Mouse (Mus musculus): Measurements from ENCODE around the gene Gabrb3. TPM values are rescaled to one million over a fixed set of nuclear protein-coding genes. Genes with fewer than 3 reads are reported as not detected.
A peak's percentile ranks its signal among the peaks of the same experiment; 100 is the strongest.

The Gabrb3 gene
- total and polyA plus RNA-seq, 2 experiments from 2014 or later: 58.0 to 159 TPM

DNA sequence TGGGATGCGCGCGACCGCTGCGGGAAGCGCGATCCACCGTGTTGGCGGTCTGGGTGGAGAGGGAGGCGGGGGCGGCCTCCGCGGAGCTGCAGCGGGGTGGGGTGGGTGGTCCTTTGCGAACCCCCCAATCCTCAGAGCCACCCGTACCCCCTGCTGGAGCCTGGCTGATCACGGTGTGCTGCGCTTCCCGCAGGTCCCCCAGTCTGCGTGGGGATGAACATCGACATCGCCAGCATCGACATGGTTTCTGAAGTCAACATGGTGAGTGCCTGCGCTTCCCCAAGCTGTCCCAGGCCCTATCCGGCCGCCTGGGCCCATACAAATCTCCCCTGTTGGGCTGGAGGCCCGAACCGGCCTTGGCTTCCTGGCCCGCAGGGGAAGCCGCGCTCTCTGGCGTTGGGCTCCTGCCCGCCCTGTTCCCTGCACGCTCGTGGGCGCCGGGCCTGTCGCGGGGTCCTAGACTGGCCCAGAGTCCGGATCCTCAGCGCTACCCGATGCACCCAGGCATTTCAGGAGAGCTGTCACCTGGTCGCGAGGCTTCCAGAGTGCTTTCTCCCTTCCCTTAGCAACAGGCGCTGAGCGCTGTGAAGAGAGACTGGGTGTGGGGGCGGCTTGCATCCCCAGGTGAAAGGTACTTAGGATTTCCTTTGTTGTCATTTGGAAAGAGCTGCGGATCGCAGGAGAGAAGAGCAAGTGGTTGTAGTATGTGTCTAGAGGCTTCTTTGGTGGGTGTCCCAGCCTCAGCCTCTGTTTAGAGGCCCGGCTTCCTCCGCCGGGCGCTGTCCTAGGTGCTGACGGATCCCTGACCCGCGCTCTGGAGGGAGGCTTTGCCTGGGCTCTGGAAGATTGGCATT lies 172.3 kb downstream of the Gabrb3 start:
- peak; percentile 34 for DNase-seq (ENCODE audit: low spot score)
- WGBS: under 1% methylated on average over 53 of the region's 56 CpGs
- peaks cover 10% of the 10 kb centered on the region; the same call in 1 of the 2 replicates for H3K4me1 ChIP-seq (ENCODE audit: insufficient read depth, low read length)
- H3K4me2 ChIP-seq (ENCODE audit: low read depth, low read length, poor library complexity, severe bottlenecking): peak overlapping the region; percentile 64
- no peaks in the 10 kb centered on the region for H3K9me3 ChIP-seq (ENCODE audit: low read length)
- H3K27me3 ChIP-seq (ENCODE audit: insufficient read depth, low read length): no peaks in the 10 kb centered on the region
- H3K36me3 ChIP-seq (ENCODE audit: insufficient read depth, low read length): no peaks in the 10 kb centered on the region
- peak; percentile 48 for ATAC-seq (ENCODE audit: low FRiP score)
- H3K9ac ChIP-seq (replicated peaks; ENCODE audit: low read length, poor library complexity, severe bottlenecking): peak overlapping the region; percentile 88
- H3K27ac ChIP-seq (ENCODE audit: low read depth, low read length): peak overlapping the region; percentile 93
- no peak for TF ChIP-seq CTCF (IDR thresholded peaks at IDR 0.05)
- H3K4me3 ChIP-seq (ENCODE audit: low read depth, low read length): peak overlapping the region; percentile 64

- no peaks in the 10 kb centered on the region for H3K36me3 ChIP-seq (ENCODE audit: insufficient read depth, low read length)
- H3K4me2 ChIP-seq (ENCODE audit: low read depth, low read length, poor library complexity, severe bottlenecking): no peak overlapping the region
- no peaks in the 10 kb centered on the region for H3K9me3 ChIP-seq (ENCODE audit: low read length)
- 72% methylated on average over 5 of the region's 5 CpGs for WGBS
- H3K4me1 ChIP-seq (ENCODE audit: insufficient read depth, low read length): peaks cover 6% of the 10 kb centered on the region; the same call in 1 of the 2 replicates
- H3K27ac ChIP-seq (ENCODE audit: low read depth, low read length): no peak overlapping the region
- no peak overlapping the region for H3K9ac ChIP-seq (replicated peaks; ENCODE audit: low read length, poor library complexity, severe bottlenecking)
- no peak overlapping the region for H3K4me3 ChIP-seq (ENCODE audit: low read depth, low read length)
- ATAC-seq (ENCODE audit: low FRiP score) (no peak), DNase-seq (ENCODE audit: low spot score) (no peak)
- no peaks in the 10 kb centered on the region for H3K27me3 ChIP-seq (ENCODE audit: insufficient read depth, low read length)
- no peak for TF ChIP-seq CTCF (IDR thresholded peaks at IDR 0.05)
Measured at GRCm38 (mm10) chr7:57597341-57597740, 177.8 kb downstream of the Gabrb3 start.

GRCm38 (mm10) chr7:57618697-57619096 lies 199.2 kb downstream of the Gabrb3 start:
- no peak overlapping the region for H3K9ac ChIP-seq (replicated peaks; ENCODE audit: low read length, poor library complexity, severe bottlenecking)
- ATAC-seq (ENCODE audit: low FRiP score) (no peak), DNase-seq (ENCODE audit: low spot score) (no peak)
- no peak overlapping the region for H3K27ac ChIP-seq (ENCODE audit: low read depth, low read length)
- no peak overlapping the region for H3K4me2 ChIP-seq (ENCODE audit: low read depth, low read length, poor library complexity, severe bottlenecking)
- no peak overlapping the region for H3K4me3 ChIP-seq (ENCODE audit: low read depth, low read length)
- TF ChIP-seq CTCF (IDR thresholded peaks at IDR 0.05): no peak
- 21% methylated on average over 3 of the region's 3 CpGs for WGBS
- no peaks in the 10 kb centered on the region for H3K9me3 ChIP-seq (ENCODE audit: low read length)
- no peaks in the 10 kb centered on the region for H3K4me1 ChIP-seq (ENCODE audit: insufficient read depth, low read length)
- no peaks in the 10 kb centered on the region for H3K27me3 ChIP-seq (ENCODE audit: insufficient read depth, low read length)
- H3K36me3 ChIP-seq (ENCODE audit: insufficient read depth, low read length): no peaks in the 10 kb centered on the region

DNA sequence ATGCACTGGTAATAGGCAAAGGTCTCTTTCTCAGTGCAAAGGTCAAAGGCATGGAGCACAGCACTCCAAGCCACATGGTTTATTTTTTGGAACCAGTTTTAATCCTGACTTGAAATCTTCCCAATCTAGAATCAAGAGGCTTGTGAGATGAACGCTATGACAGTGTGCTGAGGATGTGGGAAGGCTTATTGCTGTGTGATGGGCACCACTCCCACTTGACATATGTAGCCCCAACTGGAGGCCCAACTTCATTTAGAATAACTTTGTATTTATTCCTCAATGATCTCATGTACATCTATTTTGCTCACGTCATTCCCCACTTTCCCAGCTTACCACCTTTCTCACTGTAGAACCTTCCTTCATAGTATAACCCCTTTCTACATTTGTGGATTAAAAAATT lies 200.5 kb downstream of the Gabrb3 start:
- 94% methylated on average over 2 of the region's 2 CpGs for WGBS
- no peak overlapping the region for H3K27ac ChIP-seq (ENCODE audit: low read depth, low read length)

GRCm38 (mm10) chr7:57623718-57624117 lies 204.2 kb downstream of the Gabrb3 start:
- TF ChIP-seq CTCF (IDR thresholded peaks at IDR 0.05): no peak
- Histone ChIP-seq H3K4me1 (ENCODE audit: insufficient read depth, low read length) (no peaks in the 10 kb centered on the region), H3K9me3 (ENCODE audit: low read length) (no peaks in the 10 kb centered on the region), H3K9ac (replicated peaks; ENCODE audit: low read length, poor library complexity, severe bottlenecking) (no peak overlapping the region), H3K27me3 (ENCODE audit: insufficient read depth, low read length) (no peaks in the 10 kb centered on the region), H3K4me2 (ENCODE audit: low read depth, low read length, poor library complexity, severe bottlenecking) (no peak overlapping the region), H3K27ac (ENCODE audit: low read depth, low read length) (no peak overlapping the region), H3K36me3 (ENCODE audit: insufficient read depth, low read length) (no peaks in the 10 kb centered on the region), H3K4me3 (ENCODE audit: low read depth, low read length) (no peak overlapping the region)
- 80% methylated on average over 4 of the region's 4 CpGs for WGBS
- ATAC-seq (ENCODE audit: low FRiP score) (no peak), DNase-seq (ENCODE audit: low spot score) (no peak)

More for the DNA sequence above, 200.5 kb downstream of the Gabrb3 start:
- no peak for TF ChIP-seq CTCF (IDR thresholded peaks at IDR 0.05)
- Histone ChIP-seq H3K9ac (replicated peaks; ENCODE audit: low read length, poor library complexity, severe bottlenecking) (no peak overlapping the region), H3K36me3 (ENCODE audit: insufficient read depth, low read length) (no peaks in the 10 kb centered on the region), H3K9me3 (ENCODE audit: low read length) (no peaks in the 10 kb centered on the region), H3K27me3 (ENCODE audit: insufficient read depth, low read length) (no peaks in the 10 kb centered on the region), H3K4me3 (ENCODE audit: low read depth, low read length) (no peak overlapping the region), H3K4me1 (ENCODE audit: insufficient read depth, low read length) (no peaks in the 10 kb centered on the region), H3K4me2 (ENCODE audit: low read depth, low read length, poor library complexity, severe bottlenecking) (no peak overlapping the region)
- DNase-seq (ENCODE audit: low spot score) (no peak), ATAC-seq (ENCODE audit: low FRiP score) (no peak)

DNA sequence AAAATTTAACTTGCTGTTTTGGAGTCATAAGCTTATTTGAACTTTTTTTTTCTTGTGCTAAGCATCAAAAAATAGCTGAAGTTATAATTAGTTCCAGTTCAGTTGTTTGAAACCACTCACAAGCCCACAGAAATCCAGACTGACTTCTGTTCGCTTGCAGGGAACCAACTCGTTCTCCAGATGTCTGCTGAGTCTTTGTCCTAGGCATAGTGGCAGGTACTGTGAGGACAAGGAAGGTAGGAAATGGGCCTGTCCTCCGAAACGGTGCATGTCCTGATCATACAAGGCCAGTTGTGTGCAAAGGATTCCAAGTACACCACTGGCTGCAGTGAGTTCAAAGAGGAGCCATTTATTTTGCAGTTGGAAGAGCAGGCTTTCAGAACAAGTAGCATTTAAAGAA lies 215.5 kb downstream of the Gabrb3 start:
- H3K27ac ChIP-seq (ENCODE audit: low read depth, low read length): no peak overlapping the region; the same call in 1 of the 2 replicates
- 66% methylated on average over 4 of the region's 4 CpGs for WGBS
- no peaks in the 10 kb centered on the region for H3K27me3 ChIP-seq (ENCODE audit: insufficient read depth, low read length)
- H3K9ac ChIP-seq (replicated peaks; ENCODE audit: low read length, poor library complexity, severe bottlenecking): no peak overlapping the region
- no peak overlapping the region for H3K4me2 ChIP-seq (ENCODE audit: low read depth, low read length, poor library complexity, severe bottlenecking)
- ATAC-seq (ENCODE audit: low FRiP score): no peak
- no peaks in the 10 kb centered on the region for H3K36me3 ChIP-seq (ENCODE audit: insufficient read depth, low read length)
- no peaks in the 10 kb centered on the region for H3K9me3 ChIP-seq (ENCODE audit: low read length)
- no peak for DNase-seq (ENCODE audit: low spot score)
- no peak overlapping the region for H3K4me3 ChIP-seq (ENCODE audit: low read depth, low read length)
- no peak for TF ChIP-seq CTCF (IDR thresholded peaks at IDR 0.05)
- no peaks in the 10 kb centered on the region for H3K4me1 ChIP-seq (ENCODE audit: insufficient read depth, low read length)

All from midbrain, postnatal 0 days (tissue).